Mouse (Mus musculus): ENCODE measurements around the gene Gm20388. TPM values are rescaled to one million over a fixed set of nuclear protein-coding genes. Genes with fewer than 3 reads are reported as not detected.

Gene Gm20388
- polyA plus RNA-seq, 1 experiment = not detected

- no peak for TF ChIP-seq POLR2A (IDR thresholded peaks at IDR 0.05; ENCODE audit: insufficient read depth, low read depth, low read length)
- no peak for TF ChIP-seq CTCF (IDR thresholded peaks at IDR 0.05; ENCODE audit: insufficient read depth, low read depth, low read length)
- Histone ChIP-seq H3K4me3 (ENCODE audit: insufficient read depth, low read depth, low read length) (no peak overlapping the region), H3K27ac (ENCODE audit: insufficient read depth, low read depth, low read length) (no peak overlapping the region), H3K4me1 (ENCODE audit: control insufficient read depth, insufficient read depth, low read length) (no peaks in the 10 kb centered on the region)
- 85% methylated on average over 3 of the region's 3 CpGs for WGBS
These were observed 2480.1 kb downstream of the Gm20388 start for GRCm38 (mm10) chr8:122390758-122391157.

- Histone ChIP-seq H3K4me1 (ENCODE audit: control insufficient read depth, insufficient read depth, low read length) (no peaks in the 10 kb centered on the region), H3K27ac (ENCODE audit: insufficient read depth, low read depth, low read length) (no peak overlapping the region), H3K4me3 (ENCODE audit: insufficient read depth, low read depth, low read length) (no peak overlapping the region)
- TF ChIP-seq POLR2A (IDR thresholded peaks at IDR 0.05; ENCODE audit: insufficient read depth, low read depth, low read length) = no peak
- TF ChIP-seq CTCF (IDR thresholded peaks at IDR 0.05; ENCODE audit: insufficient read depth, low read depth, low read length) = no peak
These were observed 2483.1 kb downstream of the Gm20388 start for GRCm38 (mm10) chr8:122393717-122394116.

GRCm38 (mm10) chr8:122395291-122395690, 2484.7 kb downstream of the Gm20388 start:
- no peak for TF ChIP-seq CTCF (IDR thresholded peaks at IDR 0.05; ENCODE audit: insufficient read depth, low read depth, low read length)
- no peak for TF ChIP-seq POLR2A (IDR thresholded peaks at IDR 0.05; ENCODE audit: insufficient read depth, low read depth, low read length)
- WGBS = 92% methylated on average over 6 of the region's 6 CpGs

GRCm38 (mm10) chr8:122398186-122398585, 2487.5 kb downstream of the Gm20388 start:
- WGBS = 94% methylated on average over 9 of the region's 9 CpGs
- Histone ChIP-seq H3K27ac (ENCODE audit: insufficient read depth, low read depth, low read length) (no peak overlapping the region), H3K4me1 (ENCODE audit: control insufficient read depth, insufficient read depth, low read length) (no peaks in the 10 kb centered on the region), H3K4me3 (ENCODE audit: insufficient read depth, low read depth, low read length) (no peak overlapping the region)
- TF ChIP-seq CTCF (IDR thresholded peaks at IDR 0.05; ENCODE audit: insufficient read depth, low read depth, low read length) = no peak
- TF ChIP-seq POLR2A (IDR thresholded peaks at IDR 0.05; ENCODE audit: insufficient read depth, low read depth, low read length) = no peak

More at GRCm38 (mm10) chr8:122395291-122395690, 2484.7 kb downstream of the Gm20388 start:
- Histone ChIP-seq H3K4me1 (ENCODE audit: control insufficient read depth, insufficient read depth, low read length) (no peaks in the 10 kb centered on the region), H3K27ac (ENCODE audit: insufficient read depth, low read depth, low read length) (no peak overlapping the region), H3K4me3 (ENCODE audit: insufficient read depth, low read depth, low read length) (no peak overlapping the region)

GRCm38 (mm10) chr8:122405146-122405805, 2494.6 kb downstream of the Gm20388 start:
- H3K4me3 ChIP-seq (ENCODE audit: insufficient read depth, low read depth, low read length) = no peak overlapping the region
- 93% methylated on average over 9 of the region's 9 CpGs for WGBS
- TF ChIP-seq POLR2A (IDR thresholded peaks at IDR 0.05; ENCODE audit: insufficient read depth, low read depth, low read length) (no peak), CTCF (IDR thresholded peaks at IDR 0.05; ENCODE audit: insufficient read depth, low read depth, low read length) (no peak)
- H3K27ac ChIP-seq (ENCODE audit: insufficient read depth, low read depth, low read length) = no peak overlapping the region
- no peaks in the 10 kb centered on the region for H3K4me1 ChIP-seq (ENCODE audit: control insufficient read depth, insufficient read depth, low read length)

GRCm38 (mm10) chr8:122407678-122408077, 2497.0 kb downstream of the Gm20388 start:
- H3K27ac ChIP-seq (ENCODE audit: insufficient read depth, low read depth, low read length) = no peak overlapping the region
- WGBS = 88% methylated on average over 7 of the region's 7 CpGs
- H3K4me3 ChIP-seq (ENCODE audit: insufficient read depth, low read depth, low read length) = no peak overlapping the region
- no peaks in the 10 kb centered on the region for H3K4me1 ChIP-seq (ENCODE audit: control insufficient read depth, insufficient read depth, low read length)
- TF ChIP-seq POLR2A (IDR thresholded peaks at IDR 0.05; ENCODE audit: insufficient read depth, low read depth, low read length) (no peak), CTCF (IDR thresholded peaks at IDR 0.05; ENCODE audit: insufficient read depth, low read depth, low read length) (no peak)

GRCm38 (mm10) chr8:122414311-122414710, 2503.7 kb downstream of the Gm20388 start:
- no peak for TF ChIP-seq POLR2A (IDR thresholded peaks at IDR 0.05; ENCODE audit: insufficient read depth, low read depth, low read length)
- no peak for TF ChIP-seq CTCF (IDR thresholded peaks at IDR 0.05; ENCODE audit: insufficient read depth, low read depth, low read length)
- no peak overlapping the region for H3K4me3 ChIP-seq (ENCODE audit: insufficient read depth, low read depth, low read length)
- H3K4me1 ChIP-seq (ENCODE audit: control insufficient read depth, insufficient read depth, low read length) = no peaks in the 10 kb centered on the region
- H3K27ac ChIP-seq (ENCODE audit: insufficient read depth, low read depth, low read length) = no peak overlapping the region
- 87% methylated on average over 9 of the region's 9 CpGs for WGBS

- Histone ChIP-seq H3K27ac (ENCODE audit: insufficient read depth, low read depth, low read length) (no peak overlapping the region), H3K4me3 (ENCODE audit: insufficient read depth, low read depth, low read length) (no peak overlapping the region), H3K4me1 (ENCODE audit: control insufficient read depth, insufficient read depth, low read length) (peaks cover 7% of the 10 kb centered on the region)
- 86% methylated on average over 6 of the region's 6 CpGs for WGBS
- TF ChIP-seq CTCF (IDR thresholded peaks at IDR 0.05; ENCODE audit: insufficient read depth, low read depth, low read length) = no peak
- TF ChIP-seq POLR2A (IDR thresholded peaks at IDR 0.05; ENCODE audit: insufficient read depth, low read depth, low read length) = no peak
These were observed 2504.9 kb downstream of the Gm20388 start for GRCm38 (mm10) chr8:122415554-122415953.

- H3K4me3 ChIP-seq (ENCODE audit: insufficient read depth, low read depth, low read length) = no peak overlapping the region
- WGBS = 38% methylated on average over 9 of the region's 9 CpGs
- TF ChIP-seq CTCF (IDR thresholded peaks at IDR 0.05; ENCODE audit: insufficient read depth, low read depth, low read length) (no peak), POLR2A (IDR thresholded peaks at IDR 0.05; ENCODE audit: insufficient read depth, low read depth, low read length) (no peak)
- peaks cover 7% of the 10 kb centered on the region for H3K4me1 ChIP-seq (ENCODE audit: control insufficient read depth, insufficient read depth, low read length)
- no peak overlapping the region for H3K27ac ChIP-seq (ENCODE audit: insufficient read depth, low read depth, low read length)
These were observed 2509.4 kb downstream of the Gm20388 start for GRCm38 (mm10) chr8:122419881-122420555.

Measured in olfactory bulb, adult 2 months (tissue).